10 mouse cellular contexts compared by ENCODE assay signal in the genomic region with DNA sequence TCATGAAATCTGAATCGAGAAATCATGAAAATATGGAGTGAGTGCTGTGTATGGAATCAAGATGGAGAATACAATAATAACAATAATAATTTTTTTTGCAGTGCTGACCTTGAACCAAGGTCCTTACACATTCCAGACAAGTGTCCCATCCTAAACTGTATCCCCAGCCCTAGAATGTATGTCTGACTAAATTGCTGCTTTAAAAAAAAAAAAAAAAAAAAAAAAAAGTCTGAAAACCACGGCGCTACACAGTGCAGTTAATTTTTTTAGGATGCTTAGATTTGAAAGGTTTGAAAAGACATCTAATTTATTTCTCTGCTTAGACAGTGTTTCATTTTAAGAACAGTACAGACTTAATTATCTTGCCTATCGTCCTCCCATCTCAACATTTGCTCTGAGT. TPM values are rescaled to one million over a fixed set of nuclear protein-coding genes. Genes with fewer than 3 reads are reported as not detected.
DNase-seq lines count a peak whose midpoint lies in the region; ATAC-seq and TF ChIP-seq lines count a peak whose summit lies in the region.
"Had no signal": no experiment of that assay in that cellular context is flagged by ENCODE, and none has a peak within 500 bp of the region (broad histone marks: within the 10 kb centered on the region; RNA-seq: fewer than 3 reads in every experiment).

No protein-coding gene starts in this region.

- H3K9me3 ChIP-seq in heart, embryonic 11.5 days (replicated peaks; ENCODE audit: control insufficient read depth, low read length), result no peaks in the 10 kb centered on the region
- no peaks in the 10 kb centered on the region for H3K9me3 ChIP-seq in ES-Bruce4 (replicated peaks; ENCODE audit: control insufficient read depth, insufficient read depth, low read length, poor library complexity, severe bottlenecking)
- 0 out of 2 replicates have a peak, but pooled peaks cover 2% of the 10 kb centered on the region for H3K9me3 ChIP-seq in hindbrain, embryonic 12.5 days (replicated peaks)
- no peaks in the 10 kb centered on the region for H3K9me3 ChIP-seq in liver, embryonic 16.5 days (replicated peaks; ENCODE audit: control insufficient read depth, low read length)

- DNase-seq in heart, postnatal 14 days, result no peak
- DNase-seq in thymus, postnatal 36 days, result no peak
- DNase-seq in urinary bladder, postnatal 14 days (ENCODE audit: low spot score), result no peak
- no peak for DNase-seq in left cerebral cortex, postnatal 10 days (ENCODE audit: extremely low spot score in 1 of 2, low spot score in 2 of 2)
- DNase-seq: cerebellum, postnatal 36 days; thymus, postnatal 4 days had no signal

- no peak for TF ChIP-seq CTCF in ES-Bruce4 (IDR thresholded peaks at IDR 0.05; ENCODE audit: low read depth, low read length)

- H3K36me3 ChIP-seq in heart, embryonic 11.5 days (ENCODE audit: control insufficient read depth, insufficient read depth, low read length), result no peaks in the 10 kb centered on the region
- H3K36me3 ChIP-seq in ES-Bruce4 (ENCODE audit: control insufficient read depth, insufficient read depth, low read length, poor library complexity, severe bottlenecking), result no peaks in the 10 kb centered on the region
- no peaks in the 10 kb centered on the region for H3K36me3 ChIP-seq in hindbrain, embryonic 12.5 days
- H3K36me3 ChIP-seq in liver, embryonic 16.5 days (ENCODE audit: control insufficient read depth, insufficient read depth), result no peaks in the 10 kb centered on the region

- no peak for TF ChIP-seq POLR2A in ES-Bruce4 (IDR thresholded peaks at IDR 0.05; ENCODE audit: insufficient read depth, low read length)

- WGBS in heart, embryonic 11.5 days (ENCODE audit: insufficient replicate concordance), result 83% methylated on average over 4 of the region's 4 CpGs
- WGBS in hindbrain, embryonic 12.5 days, result 87% methylated on average over 4 of the region's 4 CpGs
- WGBS in liver, embryonic 16.5 days (ENCODE audit: insufficient replicate concordance), result 70% methylated on average over 4 of the region's 4 CpGs

- peak overlapping the region; percentile 73 for H3K4me2 ChIP-seq in heart, embryonic 11.5 days
- peak overlapping the region; percentile 64 for H3K4me2 ChIP-seq in hindbrain, embryonic 12.5 days (replicated peaks)
- peak overlapping the region; percentile 79; the same call in 1 of the 2 replicates for H3K4me2 ChIP-seq in liver, embryonic 16.5 days (ENCODE audit: low read depth, low read length)

- intact Hi-C loops in heart, postnatal 14 days (cut with DNase I), result no loop called here
- intact Hi-C loops in left cerebral cortex, postnatal 10 days (cut with DNase I), result loop anchor here (5.0 kb wide), 1 partner anchor 35 kb away; a partner anchor contains a TSS

- H3K27me3 ChIP-seq in heart, embryonic 11.5 days (ENCODE audit: control insufficient read depth, insufficient read depth, low read length), result no peaks in the 10 kb centered on the region
- H3K27me3 ChIP-seq in ES-Bruce4 (ENCODE audit: control insufficient read depth, insufficient read depth, low read length, poor library complexity, severe bottlenecking), result no peaks in the 10 kb centered on the region
- H3K27me3 ChIP-seq in hindbrain, embryonic 12.5 days, result no peaks in the 10 kb centered on the region
- no peaks in the 10 kb centered on the region for H3K27me3 ChIP-seq in liver, embryonic 16.5 days (ENCODE audit: control insufficient read depth, insufficient read depth, low read depth, low read length)

- peak overlapping the region; percentile 68 for H3K4me3 ChIP-seq in heart, embryonic 11.5 days (ENCODE audit: low read depth, low read length)
- H3K4me3 ChIP-seq in ES-Bruce4 (ENCODE audit: low read depth, low read length), result no peak overlapping the region
- H3K4me3 ChIP-seq in hindbrain, embryonic 12.5 days, result no peak overlapping the region
- no peak overlapping the region; the same call in 1 of the 2 replicates for H3K4me3 ChIP-seq in liver, embryonic 16.5 days (ENCODE audit: low read depth, low read length)

- peaks cover 9% of the 10 kb centered on the region; the same call in 1 of the 2 replicates for H3K4me1 ChIP-seq in heart, embryonic 11.5 days (ENCODE audit: control insufficient read depth, insufficient read depth, low read length)
- H3K4me1 ChIP-seq in ES-Bruce4 (ENCODE audit: control insufficient read depth, insufficient read depth, low read length), result no peaks in the 10 kb centered on the region
- no peaks in the 10 kb centered on the region for H3K4me1 ChIP-seq in hindbrain, embryonic 12.5 days
- H3K4me1 ChIP-seq in liver, embryonic 16.5 days (ENCODE audit: control insufficient read depth, low read depth, low read length), result peaks cover 9% of the 10 kb centered on the region

- ATAC-seq in heart, embryonic 11.5 days (replicated peaks; ENCODE audit: insufficient number of reproducible peaks, low FRiP score, low TSS enrichment), result no peak
- no peak for ATAC-seq in hindbrain, embryonic 12.5 days (ENCODE audit: low FRiP score)
- no peak for ATAC-seq in liver, embryonic 16.5 days (ENCODE audit: low read depth)

- no peak overlapping the region for H3K9ac ChIP-seq in heart, embryonic 11.5 days (ENCODE audit: low read depth, low read length)
- H3K9ac ChIP-seq in ES-Bruce4 (ENCODE audit: low read depth, poor library complexity, severe bottlenecking), result peak overlapping the region; percentile 90; the same call in 1 of the 2 replicates
- no peak overlapping the region; the same call in 1 of the 2 replicates for H3K9ac ChIP-seq in hindbrain, embryonic 12.5 days
- no peak overlapping the region for H3K9ac ChIP-seq in liver, embryonic 16.5 days (ENCODE audit: low read depth, low read length)

- H3K27ac ChIP-seq in heart, embryonic 11.5 days (ENCODE audit: low read depth, low read length), result no peak overlapping the region
- H3K27ac ChIP-seq in ES-Bruce4 (ENCODE audit: insufficient read depth, low read length), result no peak overlapping the region
- no peak overlapping the region for H3K27ac ChIP-seq in hindbrain, embryonic 12.5 days
- no peak overlapping the region for H3K27ac ChIP-seq in liver, embryonic 16.5 days (ENCODE audit: low read length)

- no peak for TF ChIP-seq EP300 in ES-Bruce4 (IDR thresholded peaks at IDR 0.05; ENCODE audit: insufficient read depth, low read depth, low read length)

RNA-seq across cellular contexts. Expression of a gene that starts 15.3 kb away (rescaled TPM):
- 14.4 and 15.6 TPM in 2 replicates for polyA plus RNA-seq in heart, embryonic 11.5 days (2014; fragmentation: Nextera tagmentation; extraction: Ambion mirVana)
- 10 to 100 TPM; 23.9 to 24.0 TPM for total RNA-seq in heart, postnatal 14 days (2021)
- 89.2 and 92.6 TPM in 2 replicates for polyA plus RNA-seq in ES-Bruce4 (2011; ENCODE audit: insufficient read depth, insufficient read length, low read depth, missing spikeins)
- polyA plus RNA-seq in hindbrain, embryonic 12.5 days (2016; fragmentation: Nextera tagmentation; extraction: Ambion mirVana), result 23.0 and 24.1 TPM in 2 replicates
- polyA plus RNA-seq in liver, embryonic 16.5 days (2015; fragmentation: Nextera tagmentation; extraction: Ambion mirVana), result 2.4 and 3.4 TPM in 2 replicates
- total RNA-seq in left cerebral cortex, postnatal 10 days (2021), result 10 to 100 TPM; 60.4 to 64.9 TPM

RNA-seq across cellular contexts. Expression of a gene that starts 35.8 kb away (rescaled TPM):
- 1.4 and 2.0 TPM in 2 replicates for polyA plus RNA-seq in heart, embryonic 11.5 days (2014; fragmentation: Nextera tagmentation; extraction: Ambion mirVana)
- under 1 TPM; 0.63 to 0.86 TPM for total RNA-seq in heart, postnatal 14 days (2021)
- 65.5 and 69.2 TPM in 2 replicates for polyA plus RNA-seq in ES-Bruce4 (2011; ENCODE audit: insufficient read depth, insufficient read length, low read depth, missing spikeins)
- 4.2 and 5.3 TPM in 2 replicates for polyA plus RNA-seq in hindbrain, embryonic 12.5 days (2016; fragmentation: Nextera tagmentation; extraction: Ambion mirVana)
- 13.0 and 15.6 TPM in 2 replicates for polyA plus RNA-seq in liver, embryonic 16.5 days (2015; fragmentation: Nextera tagmentation; extraction: Ambion mirVana)
- total RNA-seq in left cerebral cortex, postnatal 10 days (2021), result 1 to 10 TPM; 8.9 to 9.0 TPM
